Mouse (Mus musculus): ENCODE data around the gene Map1b.

DNA sequence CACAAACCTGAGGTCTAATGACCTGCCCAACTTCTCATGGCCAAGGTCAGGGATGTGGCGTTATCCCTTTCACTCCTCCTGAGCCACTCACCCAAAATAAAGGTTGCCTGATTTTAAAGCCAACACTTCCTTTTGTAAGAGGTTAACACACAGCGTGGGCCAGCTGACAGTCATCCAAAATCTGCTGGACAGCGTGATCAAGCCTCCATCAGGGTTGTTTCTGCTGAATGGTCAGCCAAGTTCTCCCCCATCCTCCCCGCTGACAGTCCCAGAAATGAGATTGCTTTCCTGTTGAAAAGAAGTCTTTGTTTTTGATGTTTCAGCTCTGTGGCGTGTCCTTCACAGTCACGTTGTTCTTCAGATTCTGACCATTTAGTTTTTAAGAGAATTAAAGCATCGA, 65.6 kb downstream of the Map1b start:
- TF ChIP-seq CHD2 (IDR thresholded peaks at IDR 0.05; ENCODE audit: low read depth, low read length), result no peak
- TF ChIP-seq HCFC1 (IDR thresholded peaks at IDR 0.05; ENCODE audit: borderline replicate concordance, insufficient read depth, low read length), result no peak

Measured in ES-E14 (cell line).